Mouse (Mus musculus) embryonic facial prominence, embryonic 14.5 days (tissue): ENCODE data around the gene Ankrd24. TPM values are rescaled to one million over a fixed set of nuclear protein-coding genes. Genes with fewer than 3 reads are reported as not detected.
"Not testable (repeated sequence)": the region's sequence is repeated elsewhere in the genome, so short reads cannot be mapped to it uniquely, and the experiment has no call there.

Experiments used
- ATAC-seq: fragments of 200-750 bp; cut with Nextera tagmentation; 2 replicates; pipeline ENCODE4 v1.8.0; 2017; ENCODE audit warnings: low read depth, moderate number of reproducible peaks, moderate TSS enrichment
- DNase-seq: peaks from one replicate; pipeline ENCODE4 v3.0.0-alpha.2; 2015; ENCODE audit warnings: low spot score
- H3K27ac ChIP-seq: fragments of 300-500 bp; sonication (generic); replicated peaks from 2 replicates; pipeline ENCODE4 v1.5.1; 2014; ENCODE audit warnings: low read depth, mild to moderate bottlenecking, low read length, moderate library complexity
- H3K27me3 ChIP-seq: fragments of 300-500 bp; sonication (generic); replicated peaks from 2 replicates; pipeline ENCODE4 v1.6.1; 2014; ENCODE audit warnings: low read length; ENCODE audit not compliant: control insufficient read depth, insufficient read depth
- H3K36me3 ChIP-seq: fragments of 300-500 bp; sonication (generic); 2 replicates; pipeline ENCODE4 v1.6.1; 2014; ENCODE audit warnings: low read length, mixed read lengths; ENCODE audit not compliant: control insufficient read depth, insufficient read depth
- H3K4me1 ChIP-seq: fragments of 300-500 bp; sonication (generic); 2 replicates; pipeline ENCODE4 v1.6.1; 2014; ENCODE audit warnings: antibody characterized with exemption, low read length; ENCODE audit not compliant: control insufficient read depth, insufficient read depth
- H3K4me2 ChIP-seq: fragments of 300-500 bp; sonication (generic); 2 replicates; pipeline ENCODE4 v1.6.1; 2014; ENCODE audit warnings: low read depth, mild to moderate bottlenecking, low read length, moderate library complexity, mixed read lengths
- H3K4me3 ChIP-seq: fragments of 300-500 bp; sonication (generic); 2 replicates; pipeline ENCODE4 v1.5.1; 2014; ENCODE audit warnings: low read depth, mild to moderate bottlenecking, low read length
- H3K9ac ChIP-seq: fragments of 300-500 bp; sonication (generic); 2 replicates; pipeline ENCODE4 v1.6.1; 2014; ENCODE audit warnings: low read depth, mild to moderate bottlenecking, low read length, moderate library complexity, mixed read lengths
- H3K9me3 ChIP-seq: fragments of 300-500 bp; sonication (generic); 2 replicates; pipeline ENCODE4 v1.6.1; 2016; ENCODE audit warnings: low read length; ENCODE audit not compliant: control insufficient read depth
- WGBS: fragments of 180-500 bp; shearing (Covaris S2); extraction: QIAGEN DNeasy Blood & Tissue Kit; methylation state at CpG from one replicate; pipeline ENCODE4 v1.1.7; 2014; 5-methylcytosine and 5-hydroxymethylcytosine counted together
- polyA plus RNA-seq: library from polyadenylated mRNA; unstranded; fragments of >200 nt; fragmentation: Nextera tagmentation; extraction: Ambion mirVana; gene quantifications from 2 replicates; pipeline ENCODE4 v1.2.1, GENCODE M21; 2014

The Ankrd24 gene
- polyA plus RNA-seq, 1 experiment from 2014 or later, result 7.3 TPM

- Histone ChIP-seq H3K4me2 (no peak overlapping the region), H3K4me1 (peaks cover 16% of the 10 kb centered on the region; the same call in 1 of the 2 replicates), H3K27ac (no peak overlapping the region), H3K4me3 (no peak overlapping the region), H3K27me3 (no peaks in the 10 kb centered on the region), H3K36me3 (no peaks in the 10 kb centered on the region), H3K9me3 (no peaks in the 10 kb centered on the region), H3K9ac (no peak overlapping the region)
- DNase-seq, result no peak
- ATAC-seq, result no peak
- WGBS, result 92% methylated on average over 18 of the region's 18 CpGs
These were observed 16.4 kb downstream of the Ankrd24 start for GRCm38 (mm10) chr10:81644716-81645115.

GRCm38 (mm10) chr10:81645391-81645790, 17.1 kb downstream of the Ankrd24 start:
- H3K27ac ChIP-seq, result no peak overlapping the region
- DNase-seq (no peak), ATAC-seq (no peak)
- no peak overlapping the region for H3K9ac ChIP-seq
- no peaks in the 10 kb centered on the region for H3K9me3 ChIP-seq
- WGBS, result 92% methylated on average over 4 of the region's 4 CpGs
- H3K36me3 ChIP-seq, result no peaks in the 10 kb centered on the region
- H3K4me3 ChIP-seq, result no peak overlapping the region
- no peak overlapping the region for H3K4me2 ChIP-seq
- H3K4me1 ChIP-seq, result peaks cover 16% of the 10 kb centered on the region; the same call in 1 of the 2 replicates
- H3K27me3 ChIP-seq, result no peaks in the 10 kb centered on the region

- 82% methylated on average over 7 of the region's 7 CpGs for WGBS
- Histone ChIP-seq H3K4me3 (no peak overlapping the region), H3K9me3 (no peaks in the 10 kb centered on the region), H3K27me3 (no peaks in the 10 kb centered on the region), H3K9ac (no peak overlapping the region), H3K36me3 (no peaks in the 10 kb centered on the region), H3K4me1 (peaks cover 16% of the 10 kb centered on the region; the same call in 1 of the 2 replicates), H3K27ac (no peak overlapping the region), H3K4me2 (no peak overlapping the region)
- no peak for ATAC-seq
- DNase-seq, result no peak
These were observed 17.7 kb downstream of the Ankrd24 start for GRCm38 (mm10) chr10:81646015-81646555.

GRCm38 (mm10) chr10:81648803-81649775, 20.7 kb downstream of the Ankrd24 start, which contains the start of gene Gm10778:
Gene Gm10778 (plus strand): TSS chr10:81649059.
- peak within 1 kb of the TSS; percentile 66 for H3K9ac ChIP-seq
- ATAC-seq, result peak; percentile 95
- not testable (repeated sequence) for H3K4me1 ChIP-seq, H3K36me3 ChIP-seq, H3K27me3 ChIP-seq
- peak within 1 kb of the TSS; percentile 61 for H3K4me2 ChIP-seq
- H3K27ac ChIP-seq, result peak within 1 kb of the TSS; percentile 72; the same call in 1 of the 2 replicates
- H3K4me3 ChIP-seq, result peak within 1 kb of the TSS; percentile 51
- WGBS, result 4% methylated on average over 26 of the region's 52 CpGs
- DNase-seq, result peak; percentile 93
- H3K9me3 ChIP-seq, result peaks cover 23% of the 10 kb centered on the region

GRCm38 (mm10) chr10:81655178-81655577, 26.8 kb downstream of the Ankrd24 start:
- H3K9me3 ChIP-seq, result peaks cover 68% of the 10 kb centered on the region
- no peaks in the 10 kb centered on the region for H3K27me3 ChIP-seq
- H3K4me1 ChIP-seq, result no peaks in the 10 kb centered on the region
- no peak for ATAC-seq
- H3K27ac ChIP-seq, result no peak overlapping the region
- no peak overlapping the region for H3K9ac ChIP-seq
- no peak for DNase-seq
- H3K4me2 ChIP-seq, result no peak overlapping the region
- WGBS, result 92% methylated on average over 10 of the region's 10 CpGs
- H3K36me3 ChIP-seq, result peaks cover 48% of the 10 kb centered on the region
- H3K4me3 ChIP-seq, result no peak overlapping the region

- Histone ChIP-seq H3K9ac (no peak overlapping the region), H3K27me3 (no peaks in the 10 kb centered on the region), H3K4me1 (no peaks in the 10 kb centered on the region), H3K4me2 (no peak overlapping the region), H3K36me3 (peaks cover 52% of the 10 kb centered on the region), H3K9me3 (peaks cover 73% of the 10 kb centered on the region), H3K4me3 (no peak overlapping the region), H3K27ac (no peak overlapping the region)
- no peak for DNase-seq
- WGBS, result 98% methylated on average over 2 of the region's 2 CpGs
- no peak for ATAC-seq
These were observed 27.8 kb downstream of the Ankrd24 start for GRCm38 (mm10) chr10:81656174-81656573.

GRCm38 (mm10) chr10:81687114-81687513, 58.8 kb downstream of the Ankrd24 start:
- not testable (repeated sequence) for DNase-seq, H3K4me3 ChIP-seq, H3K27me3 ChIP-seq, H3K9ac ChIP-seq, H3K4me2 ChIP-seq, H3K4me1 ChIP-seq, H3K27ac ChIP-seq, H3K9me3 ChIP-seq, H3K36me3 ChIP-seq, ATAC-seq
- no CpG with 5 or more reads among the region's 18 CpGs for WGBS
